Mouse (Mus musculus) small intestine, adult 2 months (tissue): ENCODE measurements around the gene Hmgb1. TPM values are rescaled to one million over a fixed set of nuclear protein-coding genes. Genes with fewer than 3 reads are reported as not detected.
A peak's percentile ranks its signal among the peaks of the same experiment; 100 is the strongest.

Experiments used
- H3K27ac ChIP-seq: fragments of 200-500 bp; 2 replicates; pipeline ENCODE4 v1.5.1; 2012; ENCODE audit warnings: low read depth, low read length, control low read depth, inconsistent platforms; ENCODE audit not compliant: insufficient read depth
- H3K27me3 ChIP-seq: fragments of 200-500 bp; 2 replicates; pipeline ENCODE4 v1.6.1; 2012; ENCODE audit warnings: mild to moderate bottlenecking, moderate library complexity, low read length, inconsistent platforms; ENCODE audit not compliant: control insufficient read depth, insufficient read depth
- H3K36me3 ChIP-seq: fragments of 200-500 bp; 2 replicates; pipeline ENCODE4 v1.6.1; 2012; ENCODE audit warnings: mild to moderate bottlenecking, low read length, control low read depth, inconsistent platforms; ENCODE audit not compliant: control insufficient read depth, insufficient read depth
- H3K4me1 ChIP-seq: fragments of 200-500 bp; 2 replicates; pipeline ENCODE4 v1.6.1; 2012; ENCODE audit warnings: low read length, inconsistent platforms, mixed read lengths; ENCODE audit not compliant: control insufficient read depth, insufficient read depth, insufficient read length
- H3K4me3 ChIP-seq: fragments of 200-500 bp; 2 replicates; pipeline ENCODE4 v1.5.1; 2012; ENCODE audit warnings: low read depth, mild to moderate bottlenecking, control low read depth, inconsistent platforms, low read length, moderate library complexity
- CTCF ChIP-seq: fragments of 200-500 bp; IDR thresholded peaks from 2 replicates; pipeline ENCODE4 v1.5.1; 2012; ENCODE audit warnings: low read depth, mild to moderate bottlenecking, control low read depth, inconsistent platforms, low read length, moderate library complexity, mixed read lengths; ENCODE audit not compliant: insufficient replicate concordance, insufficient read length; ENCODE audit errors: extremely low read depth
- POLR2A ChIP-seq: fragments of 200-500 bp; IDR thresholded peaks from 2 replicates; pipeline ENCODE4 v1.6.1; 2012; ENCODE audit warnings: low read depth, mild to moderate bottlenecking, control low read depth, inconsistent platforms, low read length, moderate library complexity
- WGBS: fragments of 180-500 bp; shearing (Covaris S2); methylation state at CpG from one replicate; pipeline ENCODE4 v1.1.7; 2018; 5-methylcytosine and 5-hydroxymethylcytosine counted together
- polyA plus RNA-seq: library from polyadenylated mRNA; depleted of rRNA; stranded (reverse); fragments of >200 nt; gene quantifications from 2 replicates; pipeline ENCODE4 v1.2.3, GENCODE M21; 2012

Gene Hmgb1
- polyA plus RNA-seq, 1 experiment: 5.2 TPM

GRCm38 (mm10) chr5:149048961-149049360 lies 135.3 kb downstream of the Hmgb1 start:
- Histone ChIP-seq H3K27ac (no peak overlapping the region), H3K36me3 (peaks cover 11% of the 10 kb centered on the region), H3K27me3 (no peaks in the 10 kb centered on the region), H3K4me3 (no peak overlapping the region), H3K4me1 (peaks cover 2% of the 10 kb centered on the region)
- TF ChIP-seq POLR2A (no peak), CTCF (no peak)
- WGBS: 85% methylated on average over 1 of the region's 1 CpGs

GRCm38 (mm10) chr5:149046650-149047049 lies 137.6 kb downstream of the Hmgb1 start:
- no peaks in the 10 kb centered on the region; the same call in 1 of the 2 replicates for H3K4me1 ChIP-seq
- peaks cover 11% of the 10 kb centered on the region for H3K36me3 ChIP-seq
- 79% methylated on average over 9 of the region's 9 CpGs for WGBS
- no peak overlapping the region for H3K27ac ChIP-seq
- no peak for TF ChIP-seq POLR2A
- no peak for TF ChIP-seq CTCF
- H3K4me3 ChIP-seq: no peak overlapping the region
- H3K27me3 ChIP-seq: no peaks in the 10 kb centered on the region

DNA sequence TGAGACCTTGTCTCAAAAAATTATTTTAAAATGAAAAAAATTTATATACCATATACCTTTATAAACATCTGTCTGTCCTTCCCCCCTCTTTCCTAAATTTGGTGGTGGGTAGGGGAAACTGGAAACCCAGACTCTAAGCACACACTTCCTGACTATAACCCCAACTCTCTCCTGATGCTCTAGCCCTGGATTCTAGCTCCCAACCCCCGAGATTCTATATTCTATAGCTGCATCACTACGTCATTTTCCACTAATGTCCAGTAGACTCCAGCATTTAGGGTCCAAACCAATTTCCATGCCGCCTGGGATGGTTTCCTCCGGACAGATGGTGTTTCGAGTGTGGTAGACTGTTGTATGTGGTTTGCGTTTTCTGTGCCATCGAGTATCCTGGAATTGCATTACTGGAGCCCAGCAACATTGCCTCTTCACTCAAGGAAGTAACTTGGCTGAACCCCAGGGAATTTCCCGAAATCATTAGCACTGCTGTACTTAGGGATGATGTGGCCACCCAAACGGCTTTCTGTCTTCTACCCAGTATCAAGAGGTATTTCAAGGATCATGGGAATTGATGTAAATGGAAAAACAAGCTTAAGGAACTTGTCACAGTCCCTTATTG lies 138.7 kb downstream of the Hmgb1 start:
- no peak overlapping the region for H3K4me3 ChIP-seq
- no peak overlapping the region for H3K27ac ChIP-seq
- no peaks in the 10 kb centered on the region for H3K27me3 ChIP-seq
- no peaks in the 10 kb centered on the region for H3K4me1 ChIP-seq
- no peak for TF ChIP-seq CTCF
- TF ChIP-seq POLR2A: no peak
- WGBS: 71% methylated on average over 9 of the region's 9 CpGs
- H3K36me3 ChIP-seq: peaks cover 11% of the 10 kb centered on the region

- Histone ChIP-seq H3K4me1 (no peaks in the 10 kb centered on the region), H3K27me3 (no peaks in the 10 kb centered on the region), H3K4me3 (no peak overlapping the region), H3K27ac (no peak overlapping the region), H3K36me3 (peaks cover 10% of the 10 kb centered on the region)
- TF ChIP-seq CTCF: no peak
- no peak for TF ChIP-seq POLR2A
- 87% methylated on average over 7 of the region's 7 CpGs for WGBS
These were observed 139.2 kb downstream of the Hmgb1 start for GRCm38 (mm10) chr5:149045054-149045453.

DNA sequence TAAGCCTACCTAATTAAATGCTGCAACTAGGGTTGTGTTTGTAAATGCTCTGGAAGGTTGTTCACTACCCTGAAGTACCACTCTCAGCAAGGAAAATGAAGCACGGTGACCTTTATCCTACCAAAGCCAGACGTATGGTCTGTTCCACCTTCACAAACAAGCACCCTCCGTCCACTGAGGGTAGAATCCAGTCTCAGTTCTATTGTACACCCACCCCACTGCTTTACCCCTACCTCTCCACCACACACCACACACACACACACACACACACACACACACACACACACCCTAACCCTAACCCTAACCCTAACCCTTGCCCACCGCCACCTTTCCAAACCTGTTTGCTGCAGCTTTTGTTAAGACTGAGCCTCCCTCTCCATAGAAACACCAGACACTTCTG lies 140.2 kb downstream of the Hmgb1 start:
- peaks cover 7% of the 10 kb centered on the region for H3K36me3 ChIP-seq
- no peak overlapping the region for H3K27ac ChIP-seq
- H3K4me1 ChIP-seq: no peaks in the 10 kb centered on the region
- H3K4me3 ChIP-seq: no peak overlapping the region
- 72% methylated on average over 4 of the region's 4 CpGs for WGBS
- H3K27me3 ChIP-seq: no peaks in the 10 kb centered on the region
- no peak for TF ChIP-seq CTCF
- TF ChIP-seq POLR2A: no peak

DNA sequence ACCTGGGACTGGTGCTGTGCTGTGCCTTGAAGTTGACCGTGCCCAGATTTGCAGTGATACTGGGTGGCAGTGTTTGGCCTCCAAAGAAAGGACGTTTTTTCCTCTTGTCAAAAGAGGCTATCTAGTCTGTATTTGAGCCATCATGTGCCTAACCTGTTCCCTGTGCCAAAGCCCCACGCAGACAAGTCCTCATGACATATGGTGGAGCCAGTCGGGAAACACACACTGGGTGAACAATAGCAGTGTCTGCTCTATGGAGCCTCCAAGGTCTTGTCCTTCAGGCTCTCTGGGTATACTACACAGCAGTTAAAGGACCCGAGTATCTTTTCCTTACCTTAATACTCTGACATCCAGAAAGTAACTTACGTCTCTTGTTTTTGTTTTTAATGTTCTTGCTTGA lies 141.0 kb downstream of the Hmgb1 start:
- TF ChIP-seq CTCF (no peak), POLR2A (no peak)
- no peaks in the 10 kb centered on the region for H3K27me3 ChIP-seq
- 85% methylated on average over 6 of the region's 6 CpGs for WGBS
- no peaks in the 10 kb centered on the region for H3K4me1 ChIP-seq
- peaks cover 7% of the 10 kb centered on the region for H3K36me3 ChIP-seq
- H3K27ac ChIP-seq: no peak overlapping the region
- H3K4me3 ChIP-seq: no peak overlapping the region

DNA sequence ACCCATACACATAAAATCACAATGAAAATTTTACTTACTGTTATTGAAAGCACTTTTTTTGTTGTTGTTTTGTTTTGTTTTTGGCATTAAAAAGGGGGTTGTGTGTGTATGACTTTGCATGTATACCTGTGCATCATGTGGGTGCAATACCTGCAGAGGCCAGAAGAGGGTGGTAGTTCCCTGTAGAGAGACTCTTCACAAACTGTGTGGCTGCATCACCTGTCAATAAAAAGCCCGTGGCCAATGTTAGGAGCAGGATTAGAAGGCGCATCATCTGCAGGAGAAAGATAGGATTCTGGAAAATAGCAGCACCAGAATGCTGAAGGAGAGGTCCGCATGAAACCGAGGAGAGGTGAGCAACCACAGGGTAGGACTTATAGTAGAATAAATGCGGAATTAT lies 144.5 kb downstream of the Hmgb1 start:
- no peak overlapping the region for H3K4me3 ChIP-seq
- 91% methylated on average over 5 of the region's 5 CpGs for WGBS
- no peak overlapping the region for H3K27ac ChIP-seq
- H3K4me1 ChIP-seq: no peaks in the 10 kb centered on the region
- H3K27me3 ChIP-seq: no peaks in the 10 kb centered on the region
- no peaks in the 10 kb centered on the region for H3K36me3 ChIP-seq
- TF ChIP-seq CTCF (peak; percentile 40; the same call in 1 of the 2 replicates), POLR2A (no peak)
